In the genomic region with DNA sequence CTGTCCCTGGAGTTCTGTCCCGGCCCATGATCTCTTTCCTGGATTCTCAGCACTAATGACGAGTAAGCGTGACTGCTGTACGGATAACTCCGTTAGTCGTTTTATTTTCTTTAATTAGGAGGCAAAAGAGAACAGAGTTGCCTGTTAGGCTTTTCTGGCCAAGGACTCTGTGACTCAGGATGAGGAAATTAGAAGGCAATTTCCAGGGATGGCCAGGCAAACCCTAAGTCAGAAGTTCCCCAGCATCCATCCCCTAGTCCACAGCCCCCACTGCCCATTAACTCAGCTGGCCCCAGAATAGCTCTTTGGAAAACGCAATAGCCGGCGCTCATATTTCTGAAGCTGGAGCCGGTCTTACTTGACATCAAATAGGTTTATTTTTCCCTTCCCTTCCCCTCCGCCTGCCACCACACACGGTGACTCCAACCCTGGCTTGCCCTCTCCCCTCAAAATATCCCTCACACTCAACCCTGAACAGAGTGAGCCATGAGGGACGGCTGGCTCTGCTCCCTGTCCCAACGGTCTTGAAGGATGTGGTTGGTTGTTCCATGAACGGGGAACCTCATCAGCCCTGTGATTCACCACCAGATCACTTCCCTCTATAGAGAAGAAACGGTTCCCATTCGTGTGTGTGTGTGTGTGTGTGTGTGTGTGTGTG, we compare ENCODE assay signal across 13 mouse cellular contexts. TPM values are rescaled to one million over a fixed set of nuclear protein-coding genes. Genes with fewer than 3 reads are reported as not detected.
DNase-seq lines count a peak whose midpoint lies in the region; ATAC-seq and TF ChIP-seq lines count a peak whose summit lies in the region.
"Had no signal": no experiment of that assay in that cellular context is flagged by ENCODE, and none has a peak within 500 bp of the region (broad histone marks: within the 10 kb centered on the region; RNA-seq: fewer than 3 reads in every experiment).

No protein-coding gene starts in this region.

- peaks cover 96% of the 10 kb centered on the region for H3K4me1 ChIP-seq in heart, embryonic 13.5 days
- H3K4me1 ChIP-seq in heart, embryonic 11.5 days (ENCODE audit: control insufficient read depth, insufficient read depth, low read length), result peaks cover 79% of the 10 kb centered on the region
- H3K4me1 ChIP-seq in E14TG2a.4 (replicated peaks; ENCODE audit: low read depth, low read length), result peaks cover 89% of the 10 kb centered on the region
- peaks cover 41% of the 10 kb centered on the region for H3K4me1 ChIP-seq in liver, embryonic 16.5 days (ENCODE audit: control insufficient read depth, low read depth, low read length)

- no peaks in the 10 kb centered on the region for H3K27me3 ChIP-seq in heart, embryonic 13.5 days (replicated peaks)
- H3K27me3 ChIP-seq in heart, embryonic 11.5 days (ENCODE audit: control insufficient read depth, insufficient read depth, low read length), result no peaks in the 10 kb centered on the region
- H3K27me3 ChIP-seq in E14TG2a.4 (ENCODE audit: insufficient read depth, low read length), result peaks cover 41% of the 10 kb centered on the region
- H3K27me3 ChIP-seq in liver, embryonic 16.5 days (ENCODE audit: control insufficient read depth, insufficient read depth, low read depth, low read length), result peaks cover 7% of the 10 kb centered on the region; the same call in 1 of the 2 replicates

- H3K27ac ChIP-seq in heart, embryonic 13.5 days (replicated peaks), result peak overlapping the region; percentile 59
- H3K27ac ChIP-seq in heart, embryonic 11.5 days (ENCODE audit: low read depth, low read length), result no peak overlapping the region
- peak overlapping the region; percentile 64; the same call in 1 of the 2 replicates for H3K27ac ChIP-seq in liver, embryonic 16.5 days (ENCODE audit: low read length)

- TF ChIP-seq CTCF in E14TG2a.4 (conservative IDR thresholded peaks at IDR 0.05; ENCODE audit: low read length), result no peak

- H3K36me3 ChIP-seq in heart, embryonic 13.5 days, result peaks cover 12% of the 10 kb centered on the region; the same call in 1 of the 2 replicates
- H3K36me3 ChIP-seq in heart, embryonic 11.5 days (ENCODE audit: control insufficient read depth, insufficient read depth, low read length), result 0 out of 2 replicates have a peak, but pooled peaks cover 2% of the 10 kb centered on the region
- H3K36me3 ChIP-seq in E14TG2a.4 (ENCODE audit: insufficient read depth, low read length), result 0 out of 2 replicates have a peak, but pooled peaks cover 7% of the 10 kb centered on the region
- no peaks in the 10 kb centered on the region for H3K36me3 ChIP-seq in liver, embryonic 16.5 days (ENCODE audit: control insufficient read depth, insufficient read depth)

- ATAC-seq in heart, embryonic 13.5 days (ENCODE audit: extremely low read depth, insufficient number of reproducible peaks, low FRiP score, low TSS enrichment), result no peak
- no peak for ATAC-seq in heart, embryonic 11.5 days (replicated peaks; ENCODE audit: insufficient number of reproducible peaks, low FRiP score, low TSS enrichment)
- no peak for ATAC-seq in liver, embryonic 16.5 days (ENCODE audit: low read depth)
- ATAC-seq: forebrain, embryonic 16.5 days; inflammation-experienced regulatory T-cells, adult 6 months had no signal

- intact Hi-C loops in left cerebral cortex, postnatal 25 days (cut with DNase I), result no loop called here

- no peaks in the 10 kb centered on the region for H3K9me3 ChIP-seq in heart, embryonic 13.5 days
- H3K9me3 ChIP-seq in heart, embryonic 11.5 days (replicated peaks; ENCODE audit: control insufficient read depth, low read length), result peaks cover 3% of the 10 kb centered on the region; the same call in 1 of the 2 replicates
- H3K9me3 ChIP-seq in E14TG2a.4 (ENCODE audit: low read length), result no peaks in the 10 kb centered on the region
- H3K9me3 ChIP-seq in liver, embryonic 16.5 days (replicated peaks; ENCODE audit: control insufficient read depth, low read length), result no peaks in the 10 kb centered on the region

- H3K4me3 ChIP-seq in heart, embryonic 13.5 days, result no peak overlapping the region
- no peak overlapping the region for H3K4me3 ChIP-seq in heart, embryonic 11.5 days (ENCODE audit: low read depth, low read length)
- peak overlapping the region; percentile 49 for H3K4me3 ChIP-seq in E14TG2a.4 (replicated peaks; ENCODE audit: low read length)
- H3K4me3 ChIP-seq in liver, embryonic 16.5 days (ENCODE audit: low read depth, low read length), result no peak overlapping the region

- peak; percentile 73 for DNase-seq in fibroblast of lung, adult 2 months (ENCODE audit: low read depth)
- DNase-seq in left cerebral cortex, postnatal 25 days (ENCODE audit: low spot score in 2 of 2), result no peak
- no peak for DNase-seq in cerebellum, adult 8-10 months
- DNase-seq in retina, embryonic 14.5 days (ENCODE audit: low spot score), result no peak
- DNase-seq: adrenal gland, postnatal 10 days; right cerebral cortex, adult 18-20 months; thymus, adult 18-20 months had no signal

- peak overlapping the region; percentile 8; the same call in 1 of the 2 replicates for H3K4me2 ChIP-seq in heart, embryonic 13.5 days
- H3K4me2 ChIP-seq in heart, embryonic 11.5 days, result no peak overlapping the region
- 0 out of 2 replicates have a peak overlapping the region, but pooled peaks have one; percentile 11 for H3K4me2 ChIP-seq in liver, embryonic 16.5 days (ENCODE audit: low read depth, low read length)

- WGBS in heart, embryonic 13.5 days, result 50% methylated on average over 17 of the region's 17 CpGs
- 55% methylated on average over 17 of the region's 17 CpGs for WGBS in heart, embryonic 11.5 days (ENCODE audit: insufficient replicate concordance)
- 56% methylated on average over 17 of the region's 17 CpGs for WGBS in liver, embryonic 16.5 days (ENCODE audit: insufficient replicate concordance)

- peak overlapping the region; percentile 58 for H3K9ac ChIP-seq in heart, embryonic 13.5 days
- H3K9ac ChIP-seq in heart, embryonic 11.5 days (ENCODE audit: low read depth, low read length), result no peak overlapping the region
- no peak overlapping the region for H3K9ac ChIP-seq in liver, embryonic 16.5 days (ENCODE audit: low read depth, low read length)

RNA-seq across cellular contexts. Expression of a gene that starts 5.6 kb away (rescaled TPM):
- polyA plus RNA-seq in heart, embryonic 13.5 days (2015; fragmentation: Nextera tagmentation; extraction: Ambion mirVana), result 5.4 and 5.7 TPM in 2 replicates
- 6.9 and 10.1 TPM in 2 replicates for polyA plus RNA-seq in heart, embryonic 11.5 days (2014; fragmentation: Nextera tagmentation; extraction: Ambion mirVana)
- polyA plus RNA-seq in liver, embryonic 16.5 days (2015; fragmentation: Nextera tagmentation; extraction: Ambion mirVana), result 0.64 and 0.65 TPM in 2 replicates
- total RNA-seq in left cerebral cortex, postnatal 25 days (2021), result 10 to 100 TPM; 33.9 to 35.9 TPM
